8 mouse cellular contexts compared by ENCODE assay signal in genomic region chr1:36070190-36070589, GRCm38 (mm10). TPM values are rescaled to one million over a fixed set of nuclear protein-coding genes. Genes with fewer than 3 reads are reported as not detected.
DNase-seq lines count a peak whose midpoint lies in the region; ATAC-seq and TF ChIP-seq lines count a peak whose summit lies in the region.

No protein-coding gene starts in this region.

- no peak for ATAC-seq in heart, embryonic 12.5 days (ENCODE audit: insufficient number of reproducible peaks, low FRiP score)
- ATAC-seq in stomach, postnatal 0 days (ENCODE audit: low FRiP score, low TSS enrichment): no peak

- dilution Hi-C loops in CH12.LX (cut with MboI; ENCODE audit: extremely low pct_ligation_motif_present, extremely low pct_unique_long_range_greater_than_20kb, low sequenced_read_pairs): no loop called here

- no peak for TF ChIP-seq RAD21 in CH12.LX (IDR thresholded peaks at IDR 0.05; ENCODE audit: low read depth, low read length)

- intact Hi-C loops in heart, postnatal 14 days (cut with DNase I): no loop called here

- no peak for DNase-seq in heart, postnatal 14 days
- no peak for DNase-seq in CH12.LX (ENCODE audit: extremely low read depth)
- DNase-seq in forebrain, embryonic 10.5 days (ENCODE audit: extremely low spot score, low spot score): no peak
- peak; percentile 10 for DNase-seq in liver
- peak; percentile 18 for DNase-seq in stomach, postnatal 0 days (ENCODE audit: low spot score)
- no peak for DNase-seq in yolk sac, embryonic 10.5 days (ENCODE audit: low spot score)
- no peak for DNase-seq in frontal cortex, postnatal 25 days (ENCODE audit: low spot score in 2 of 2)

- no peak for TF ChIP-seq POLR2A in CH12.LX (IDR thresholded peaks at IDR 0.05; ENCODE audit: low read depth, low read length)

- H3K9me3 ChIP-seq in heart, embryonic 12.5 days (replicated peaks): no peaks in the 10 kb centered on the region
- H3K9me3 ChIP-seq in CH12.LX (replicated peaks; ENCODE audit: low read length): no peaks in the 10 kb centered on the region
- no peaks in the 10 kb centered on the region for H3K9me3 ChIP-seq in forebrain, embryonic 10.5 days
- no peaks in the 10 kb centered on the region for H3K9me3 ChIP-seq in stomach, postnatal 0 days (ENCODE audit: control insufficient read depth, low read length)

- peaks cover 20% of the 10 kb centered on the region for H3K36me3 ChIP-seq in heart, embryonic 12.5 days
- H3K36me3 ChIP-seq in CH12.LX (replicated peaks in 1 of 2; ENCODE audit: control insufficient read depth in 1 of 2, insufficient read depth in 1 of 2, low read length in 1 of 2): peaks cover 0 to 40% of the 10 kb centered on the region in 2 experiments
- H3K36me3 ChIP-seq in forebrain, embryonic 10.5 days (replicated peaks): peaks cover 38% of the 10 kb centered on the region
- H3K36me3 ChIP-seq in stomach, postnatal 0 days (ENCODE audit: control insufficient read depth, insufficient read depth, low read length): no peaks in the 10 kb centered on the region

- H3K27ac ChIP-seq in heart, embryonic 12.5 days (ENCODE audit: poor library complexity, severe bottlenecking): no peak overlapping the region
- H3K27ac ChIP-seq in CH12.LX (ENCODE audit: insufficient read depth, low read depth): no peak overlapping the region
- peak overlapping the region; percentile 88 for H3K27ac ChIP-seq in forebrain, embryonic 10.5 days
- H3K27ac ChIP-seq in stomach, postnatal 0 days (replicated peaks): peak overlapping the region; percentile 86

- peak overlapping the region; percentile 71 for H3K4me3 ChIP-seq in heart, embryonic 12.5 days
- peak overlapping the region; percentile 13 to 75 (median 71) for H3K4me3 ChIP-seq in CH12.LX (replicated peaks in 1 of 3; ENCODE audit: low read depth in 2 of 3, low read length in 2 of 3, poor library complexity in 1 of 3)
- peak overlapping the region; percentile 77 for H3K4me3 ChIP-seq in forebrain, embryonic 10.5 days
- H3K4me3 ChIP-seq in stomach, postnatal 0 days (ENCODE audit: low read depth, low read length): peak overlapping the region; percentile 82

- peak overlapping the region; percentile 84 for H3K9ac ChIP-seq in heart, embryonic 12.5 days
- H3K9ac ChIP-seq in CH12.LX (ENCODE audit: insufficient read depth, low read depth): peak overlapping the region; percentile 59; the same call in 1 of the 2 replicates
- peak overlapping the region; percentile 85 for H3K9ac ChIP-seq in stomach, postnatal 0 days (ENCODE audit: low read length)

- TF ChIP-seq CTCF in CH12.LX (conservative IDR thresholded peaks at IDR 0.05 in 1 of 2, IDR thresholded peaks at IDR 0.05 in 1 of 2; ENCODE audit: low read depth in 2 of 2, low read length in 2 of 2): no peak
- TF ChIP-seq CTCF in stomach, postnatal 0 days (IDR thresholded peaks at IDR 0.05; ENCODE audit: low read depth): no peak

- peaks cover 34% of the 10 kb centered on the region for H3K79me2 ChIP-seq in CH12.LX (replicated peaks; ENCODE audit: control insufficient read depth, extremely low read depth, insufficient read depth, poor library complexity, severe bottlenecking)

- in situ Hi-C loops in CH12.LX (cut with MboI; ENCODE audit: low pct_ligation_motif_present, low pct_unique_long_range_greater_than_20kb, low sequenced_read_pairs): no loop called here

- peaks cover 73% of the 10 kb centered on the region for H3K4me1 ChIP-seq in heart, embryonic 12.5 days (replicated peaks)
- peaks cover 21 to 66% of the 10 kb centered on the region in 2 experiments for H3K4me1 ChIP-seq in CH12.LX (ENCODE audit: control insufficient read depth in 1 of 2, insufficient read depth in 2 of 2)
- peaks cover 77% of the 10 kb centered on the region for H3K4me1 ChIP-seq in forebrain, embryonic 10.5 days
- peaks cover 25% of the 10 kb centered on the region for H3K4me1 ChIP-seq in stomach, postnatal 0 days (replicated peaks; ENCODE audit: control insufficient read depth, insufficient read depth)

- TF ChIP-seq EP300 in CH12.LX (IDR thresholded peaks at IDR 0.05; ENCODE audit: low read length): no peak
- no peak for TF ChIP-seq EP300 in stomach, postnatal 0 days (optimal IDR thresholded peaks at IDR 0.05)

- H3K27me3 ChIP-seq in heart, embryonic 12.5 days (replicated peaks): no peaks in the 10 kb centered on the region
- H3K27me3 ChIP-seq in CH12.LX (replicated peaks): peaks cover 3% of the 10 kb centered on the region
- peaks cover 32% of the 10 kb centered on the region for H3K27me3 ChIP-seq in forebrain, embryonic 10.5 days (ENCODE audit: poor library complexity, severe bottlenecking)
- no peaks in the 10 kb centered on the region for H3K27me3 ChIP-seq in stomach, postnatal 0 days (ENCODE audit: control insufficient read depth, insufficient read depth, low read length)

- 65% methylated on average over 6 of the region's 6 CpGs for WGBS in heart, embryonic 12.5 days
- WGBS in forebrain, embryonic 10.5 days: 58% methylated on average over 6 of the region's 6 CpGs
- 48% methylated on average over 6 of the region's 6 CpGs for WGBS in stomach, postnatal 0 days

- peak overlapping the region; percentile 99 for H3K4me2 ChIP-seq in heart, embryonic 12.5 days
- peak overlapping the region; percentile 90 for H3K4me2 ChIP-seq in CH12.LX (ENCODE audit: insufficient read depth, low read depth, poor library complexity, severe bottlenecking)
- H3K4me2 ChIP-seq in stomach, postnatal 0 days (replicated peaks; ENCODE audit: low read depth): peak overlapping the region; percentile 93

TF ChIP-seq in CH12.LX, 34 proteins besides CTCF, POLR2A, EP300 and RAD21:
- TF ChIP-seq GABPA (IDR thresholded peaks at IDR 0.05; ENCODE audit: insufficient replicate concordance, low read depth, low read length) (no peak), TBP (conservative IDR thresholded peaks at IDR 0.05; ENCODE audit: low read depth, low read length) (no peak), SIN3A (IDR thresholded peaks at IDR 0.05; ENCODE audit: low read length) (no peak), POLR2AphosphoS2 (IDR thresholded peaks at IDR 0.05; ENCODE audit: low read depth, low read length) (no peak), KAT2A (IDR thresholded peaks at IDR 0.05; ENCODE audit: insufficient replicate concordance, low read length) (no peak), JUND (conservative IDR thresholded peaks at IDR 0.05; ENCODE audit: low read depth, low read length) (no peak)

RNA-seq across cellular contexts. Expression of gene Hs6st1, which starts 2.0 kb away (rescaled TPM):
- 13.0 and 15.3 TPM in 2 replicates for polyA plus RNA-seq in heart, embryonic 12.5 days (2016; fragmentation: Nextera tagmentation; extraction: Ambion mirVana)
- 10 to 100 TPM; 24.8 to 26.4 TPM for total RNA-seq in heart, postnatal 14 days (2021)
- total RNA-seq in CH12.LX (2012; rRNA removed) (14.0 and 17.7 TPM in 2 replicates), CH12.LX (2014; rRNA removed) (8.2 and 9.1 TPM in 2 replicates)
- 18.1 and 18.6 TPM in 2 replicates for polyA plus RNA-seq in CH12.LX (2012; ENCODE audit: insufficient read length, low read depth)
- 4.2 TPM in 2 replicates for polyA plus RNA-seq in forebrain, embryonic 10.5 days (2016; fragmentation: Nextera tagmentation; extraction: Ambion mirVana)
- polyA plus RNA-seq in stomach, postnatal 0 days (2015; fragmentation: Nextera tagmentation; extraction: Ambion mirVana): 5.7 and 6.8 TPM in 2 replicates

Comparison
In these comparisons a context has a peak if more than half of its experiments do, and no peak if none do; other contexts are left out.
1. H3K27ac ChIP-seq: peak in forebrain, embryonic 10.5 days (single experiment) and stomach, postnatal 0 days (single experiment); none in heart, embryonic 12.5 days (single experiment) and CH12.LX (single experiment).
2. DNase-seq: peak in liver (single experiment) and stomach, postnatal 0 days (single experiment); none in heart, postnatal 14 days (0 of 2), CH12.LX (single experiment), forebrain, embryonic 10.5 days (single experiment), yolk sac, embryonic 10.5 days (single experiment) and frontal cortex, postnatal 25 days (0 of 2).
3. Peak in every context shown above with its lines, with median percentiles within 50 percentile points of each other: H3K4me2 ChIP-seq, H3K4me3 ChIP-seq and H3K9ac ChIP-seq.